Mouse (Mus musculus): ENCODE results near the gene Cnnm2. TPM values are rescaled to one million over a fixed set of nuclear protein-coding genes. Genes with fewer than 3 reads are reported as not detected.

Cnnm2 gene
- total and polyA plus RNA-seq, 2 experiments from 2014 or later: 6.2 to 16.6 TPM

DNA sequence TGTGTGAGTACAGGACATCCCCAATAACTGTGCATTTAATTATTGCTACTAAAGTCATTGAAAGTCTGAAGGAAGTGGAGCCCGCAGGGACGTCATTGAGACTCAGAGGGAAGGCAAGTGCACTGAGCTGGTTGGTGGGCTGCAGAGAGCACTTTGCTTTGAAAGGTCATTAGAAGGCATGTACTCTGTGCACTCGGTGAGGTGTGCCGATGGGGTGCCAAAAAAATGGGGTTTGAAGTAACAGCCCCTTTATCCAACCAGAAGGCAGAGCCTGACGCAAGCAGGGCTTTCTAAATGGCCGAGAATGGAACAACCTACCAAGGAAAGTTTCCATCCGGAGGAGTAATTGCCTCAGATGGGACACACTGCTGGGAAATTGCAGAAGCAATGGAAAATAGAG lies 63.5 kb downstream of the Cnnm2 start:
- Histone ChIP-seq H3K4me1 (ENCODE audit: insufficient read depth) (no peaks in the 10 kb centered on the region), H3K36me3 (ENCODE audit: insufficient read depth) (no peaks in the 10 kb centered on the region), H3K27ac (ENCODE audit: low read depth, low read length) (no peak overlapping the region), H3K9me3 (ENCODE audit: low read length) (no peaks in the 10 kb centered on the region), H3K4me2 (ENCODE audit: low read depth) (no peak overlapping the region), H3K27me3 (ENCODE audit: insufficient read depth, low read length) (no peaks in the 10 kb centered on the region), H3K9ac (no peak overlapping the region), H3K4me3 (ENCODE audit: low read depth, low read length) (no peak overlapping the region)
- WGBS: 73% methylated on average over 7 of the region's 7 CpGs
- TF ChIP-seq CTCF (IDR thresholded peaks at IDR 0.05; ENCODE audit: low read depth): no peak
- no peak for ATAC-seq
- no peak for DNase-seq

DNA sequence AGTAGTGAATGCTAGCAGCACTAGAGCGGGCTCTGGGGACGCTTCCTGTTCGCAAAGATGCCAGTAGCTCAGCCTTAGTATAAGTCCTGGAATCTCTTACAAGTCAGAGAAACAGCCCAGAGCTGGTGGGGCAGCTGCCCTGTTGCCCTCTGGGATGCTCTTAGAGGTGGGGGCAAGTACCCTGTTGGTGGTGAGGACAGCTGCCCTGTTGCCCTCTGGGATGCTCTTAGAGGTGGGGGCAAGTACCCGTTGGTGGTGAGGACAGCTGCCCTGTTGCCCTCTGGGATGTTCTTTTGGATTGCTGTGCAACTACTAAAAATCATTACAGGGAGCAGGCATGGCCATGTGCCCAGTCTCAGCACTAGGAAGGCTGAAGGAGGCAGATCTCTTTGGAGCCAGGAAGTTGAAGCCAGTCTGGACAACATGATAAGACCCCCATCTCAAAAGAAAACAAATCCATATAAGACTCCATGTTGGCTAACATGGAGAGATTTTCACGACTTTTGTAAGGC lies 66.3 kb downstream of the Cnnm2 start:
- WGBS: 92% methylated on average over 5 of the region's 5 CpGs
- TF ChIP-seq CTCF (IDR thresholded peaks at IDR 0.05; ENCODE audit: low read depth): no peak
- Histone ChIP-seq H3K9me3 (ENCODE audit: low read length) (no peaks in the 10 kb centered on the region), H3K27me3 (ENCODE audit: insufficient read depth, low read length) (no peaks in the 10 kb centered on the region), H3K27ac (ENCODE audit: low read depth, low read length) (no peak overlapping the region), H3K36me3 (ENCODE audit: insufficient read depth) (no peaks in the 10 kb centered on the region), H3K4me2 (ENCODE audit: low read depth) (no peak overlapping the region), H3K9ac (no peak overlapping the region), H3K4me3 (ENCODE audit: low read depth, low read length) (no peak overlapping the region), H3K4me1 (ENCODE audit: insufficient read depth) (no peaks in the 10 kb centered on the region)
- ATAC-seq (no peak), DNase-seq (no peak)

- H3K4me2 ChIP-seq (ENCODE audit: low read depth): no peak overlapping the region
- no peaks in the 10 kb centered on the region for H3K9me3 ChIP-seq (ENCODE audit: low read length)
- no peak overlapping the region for H3K27ac ChIP-seq (ENCODE audit: low read depth, low read length)
- no peak overlapping the region for H3K4me3 ChIP-seq (ENCODE audit: low read depth, low read length)
- no peaks in the 10 kb centered on the region for H3K27me3 ChIP-seq (ENCODE audit: insufficient read depth, low read length)
- 65% methylated on average over 3 of the region's 3 CpGs for WGBS
- DNase-seq (no peak), ATAC-seq (no peak)
- H3K36me3 ChIP-seq (ENCODE audit: insufficient read depth): no peaks in the 10 kb centered on the region
- H3K9ac ChIP-seq: no peak overlapping the region
- H3K4me1 ChIP-seq (ENCODE audit: insufficient read depth): no peaks in the 10 kb centered on the region
- no peak for TF ChIP-seq CTCF (IDR thresholded peaks at IDR 0.05; ENCODE audit: low read depth)
Measured at GRCm38 (mm10) chr19:46828961-46829360, 67.6 kb downstream of the Cnnm2 start.

GRCm38 (mm10) chr19:46831381-46831780 lies 70.0 kb downstream of the Cnnm2 start:
- TF ChIP-seq CTCF (IDR thresholded peaks at IDR 0.05; ENCODE audit: low read depth): no peak
- Histone ChIP-seq H3K27me3 (ENCODE audit: insufficient read depth, low read length) (no peaks in the 10 kb centered on the region), H3K4me2 (ENCODE audit: low read depth) (no peak overlapping the region), H3K4me3 (ENCODE audit: low read depth, low read length) (no peak overlapping the region), H3K27ac (ENCODE audit: low read depth, low read length) (no peak overlapping the region), H3K36me3 (ENCODE audit: insufficient read depth) (no peaks in the 10 kb centered on the region), H3K9ac (no peak overlapping the region), H3K4me1 (ENCODE audit: insufficient read depth) (no peaks in the 10 kb centered on the region), H3K9me3 (ENCODE audit: low read length) (no peaks in the 10 kb centered on the region)
- DNase-seq (no peak), ATAC-seq (no peak)
- 78% methylated on average over 9 of the region's 9 CpGs for WGBS

DNA sequence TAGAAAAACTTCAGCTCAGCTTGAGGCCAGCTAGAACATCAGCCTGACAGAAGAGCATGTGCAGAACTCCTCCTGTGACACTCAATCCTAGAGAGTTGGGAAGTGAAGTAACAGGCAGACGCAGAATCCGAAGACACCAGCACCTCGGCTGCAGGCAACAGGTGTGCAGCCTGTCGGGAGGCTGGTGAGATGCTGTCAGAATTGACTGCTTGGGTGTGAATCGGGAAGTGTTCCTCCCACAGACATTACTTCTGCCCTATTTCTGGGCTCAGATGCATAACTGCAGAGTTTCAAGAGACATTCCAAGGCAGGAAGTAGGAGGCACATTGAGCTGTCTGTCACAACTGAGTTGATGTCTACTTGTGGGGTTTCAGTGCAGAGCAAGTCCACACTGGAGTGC lies 72.9 kb downstream of the Cnnm2 start:
- no peak overlapping the region for H3K27ac ChIP-seq (ENCODE audit: low read depth, low read length)
- no peak overlapping the region for H3K4me3 ChIP-seq (ENCODE audit: low read depth, low read length)
- DNase-seq (no peak), ATAC-seq (no peak)
- H3K27me3 ChIP-seq (ENCODE audit: insufficient read depth, low read length): no peaks in the 10 kb centered on the region
- H3K4me2 ChIP-seq (ENCODE audit: low read depth): no peak overlapping the region
- H3K9ac ChIP-seq: no peak overlapping the region
- 78% methylated on average over 5 of the region's 5 CpGs for WGBS
- TF ChIP-seq CTCF (IDR thresholded peaks at IDR 0.05; ENCODE audit: low read depth): no peak
- H3K36me3 ChIP-seq (ENCODE audit: insufficient read depth): no peaks in the 10 kb centered on the region
- H3K4me1 ChIP-seq (ENCODE audit: insufficient read depth): no peaks in the 10 kb centered on the region
- H3K9me3 ChIP-seq (ENCODE audit: low read length): no peaks in the 10 kb centered on the region

DNA sequence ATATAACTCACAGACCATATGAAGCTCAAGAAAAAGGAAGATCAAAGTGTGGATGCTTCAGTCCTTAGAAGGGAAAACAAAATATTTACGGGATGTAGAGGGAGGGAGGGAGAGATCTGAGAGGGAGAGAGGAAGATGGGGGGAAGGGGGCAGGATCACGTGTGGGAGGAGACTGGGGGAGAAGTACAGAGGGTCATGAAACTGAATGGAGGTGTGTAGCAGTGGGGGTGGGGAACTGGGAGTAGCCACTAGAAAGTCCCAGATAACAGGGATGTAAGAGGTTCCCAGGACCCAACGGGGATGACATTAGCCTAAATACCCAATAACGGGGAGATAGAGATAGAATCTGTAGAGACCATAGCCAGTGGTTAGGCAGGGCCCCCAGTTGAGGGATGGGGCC lies 73.9 kb downstream of the Cnnm2 start:
- H3K36me3 ChIP-seq (ENCODE audit: insufficient read depth): no peaks in the 10 kb centered on the region
- DNase-seq (no peak), ATAC-seq (no peak)
- H3K4me1 ChIP-seq (ENCODE audit: insufficient read depth): no peaks in the 10 kb centered on the region
- no peak for TF ChIP-seq CTCF (IDR thresholded peaks at IDR 0.05; ENCODE audit: low read depth)
- no peaks in the 10 kb centered on the region for H3K27me3 ChIP-seq (ENCODE audit: insufficient read depth, low read length)
- WGBS: 82% methylated on average over 4 of the region's 4 CpGs
- no peak overlapping the region for H3K4me3 ChIP-seq (ENCODE audit: low read depth, low read length)
- H3K9me3 ChIP-seq (ENCODE audit: low read length): no peaks in the 10 kb centered on the region
- no peak overlapping the region for H3K4me2 ChIP-seq (ENCODE audit: low read depth)
- H3K27ac ChIP-seq (ENCODE audit: low read depth, low read length): no peak overlapping the region
- H3K9ac ChIP-seq: no peak overlapping the region

DNA sequence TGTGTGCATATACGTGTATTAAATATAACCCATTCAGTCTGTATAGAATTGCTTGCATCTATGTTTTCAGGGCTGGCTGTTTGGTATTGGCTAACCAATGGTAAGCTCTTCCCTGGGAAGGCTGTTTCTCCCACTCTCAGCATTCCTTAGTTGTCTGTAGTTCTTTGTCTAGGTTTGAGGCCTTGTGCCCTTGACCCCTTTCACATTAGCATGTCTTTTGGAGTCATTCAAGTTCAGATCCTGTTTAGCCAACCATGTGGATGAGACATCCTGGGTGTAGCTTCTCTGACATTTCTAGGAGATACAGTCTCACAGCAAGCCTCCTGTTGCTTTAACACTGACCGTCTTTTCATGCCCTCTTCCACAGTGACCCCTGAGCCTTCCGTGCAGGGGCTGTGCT lies 74.7 kb downstream of the Cnnm2 start:
- DNase-seq (no peak), ATAC-seq (no peak)
- Histone ChIP-seq H3K4me1 (ENCODE audit: insufficient read depth) (no peaks in the 10 kb centered on the region), H3K27ac (ENCODE audit: low read depth, low read length) (no peak overlapping the region), H3K9me3 (ENCODE audit: low read length) (no peaks in the 10 kb centered on the region), H3K27me3 (ENCODE audit: insufficient read depth, low read length) (no peaks in the 10 kb centered on the region), H3K36me3 (ENCODE audit: insufficient read depth) (no peaks in the 10 kb centered on the region), H3K9ac (no peak overlapping the region), H3K4me3 (ENCODE audit: low read depth, low read length) (no peak overlapping the region), H3K4me2 (ENCODE audit: low read depth) (no peak overlapping the region)
- no peak for TF ChIP-seq CTCF (IDR thresholded peaks at IDR 0.05; ENCODE audit: low read depth)
- 79% methylated on average over 3 of the region's 3 CpGs for WGBS
